Mouse (Mus musculus) kidney, adult 18-20 months (tissue): ENCODE results near the gene Olfr1286.

Source experiments
- DNase-seq: peaks from one replicate; pipeline ENCODE4 v3.0.0; 2021

Gene Olfr1286

DNA sequence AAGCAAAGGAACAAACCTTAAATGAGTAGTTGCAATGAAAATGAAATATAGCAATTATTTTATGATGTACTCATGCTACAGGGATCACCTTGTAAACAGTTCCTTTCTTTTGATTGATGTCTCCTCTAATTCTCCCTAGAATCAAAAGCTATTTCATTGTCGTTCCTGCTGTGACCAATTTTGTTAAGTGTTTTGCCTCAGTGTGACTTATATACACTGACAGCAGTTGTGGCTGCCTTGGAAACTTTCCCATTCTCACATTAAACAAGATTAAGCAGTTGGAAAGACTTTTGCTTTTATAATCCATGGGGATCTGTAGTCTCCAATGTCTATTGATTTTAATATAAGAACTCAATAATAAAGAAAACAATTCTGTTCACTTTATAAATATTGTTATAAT, at the start of gene Olfr1286:
Gene Olfr1286, minus strand, starts transcription at position 185 of the 400 bp plus-strand sequence.
- no peak for DNase-seq

DNA sequence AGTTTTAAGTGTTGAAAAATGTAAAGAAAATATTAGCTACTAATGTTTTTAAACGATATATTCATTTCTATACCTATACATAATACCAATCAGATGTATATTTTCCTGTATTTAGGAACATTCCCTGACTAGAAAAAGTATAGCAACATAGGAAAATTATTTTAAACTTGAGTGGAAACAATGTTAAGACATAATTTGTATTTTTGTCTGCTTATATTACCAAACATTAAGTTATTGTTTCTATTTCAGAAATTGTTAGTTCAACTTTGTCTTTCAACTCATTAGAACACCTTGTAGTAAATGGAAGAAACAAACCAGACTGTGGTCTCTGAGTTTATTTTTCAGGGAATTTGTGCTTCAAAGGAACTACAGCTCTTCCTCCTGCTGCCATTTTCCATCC, 25.9 kb upstream of the Olfr1286 start, which contains the start of gene Olfr1287:
Gene Olfr1287, plus strand, starts transcription at position 301 of the 400 bp plus-strand sequence.
- DNase-seq = no peak

DNA sequence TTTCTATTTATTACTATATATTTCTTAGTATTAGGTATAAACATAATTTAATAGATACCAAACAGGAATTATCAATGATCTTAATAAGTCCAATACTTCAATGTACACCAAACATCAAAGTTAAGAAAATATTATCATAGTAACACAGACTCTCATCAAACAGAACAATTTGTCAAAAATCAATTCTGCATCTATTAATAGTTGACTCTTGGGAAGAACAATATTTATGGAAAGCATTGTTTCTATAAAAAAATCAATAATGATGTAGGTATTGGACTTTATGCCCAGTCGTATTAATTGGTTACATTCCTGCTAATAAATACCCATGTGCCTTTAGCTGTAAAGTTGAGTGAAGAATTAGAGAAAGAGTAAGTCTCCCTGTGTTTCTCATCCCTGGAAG, 47.7 kb downstream of the Olfr1286 start, which contains the start of gene Olfr1284:
Gene Olfr1284, plus strand, starts transcription at position 301 of the 400 bp plus-strand sequence.
- no peak for DNase-seq
